Mouse (Mus musculus): ENCODE results near the gene Igsf9b. TPM values are rescaled to one million over a fixed set of nuclear protein-coding genes. Genes with fewer than 3 reads are reported as not detected.

Igsf9b gene
- polyA plus RNA-seq, 2 experiments, result 0.01 TPM

DNA sequence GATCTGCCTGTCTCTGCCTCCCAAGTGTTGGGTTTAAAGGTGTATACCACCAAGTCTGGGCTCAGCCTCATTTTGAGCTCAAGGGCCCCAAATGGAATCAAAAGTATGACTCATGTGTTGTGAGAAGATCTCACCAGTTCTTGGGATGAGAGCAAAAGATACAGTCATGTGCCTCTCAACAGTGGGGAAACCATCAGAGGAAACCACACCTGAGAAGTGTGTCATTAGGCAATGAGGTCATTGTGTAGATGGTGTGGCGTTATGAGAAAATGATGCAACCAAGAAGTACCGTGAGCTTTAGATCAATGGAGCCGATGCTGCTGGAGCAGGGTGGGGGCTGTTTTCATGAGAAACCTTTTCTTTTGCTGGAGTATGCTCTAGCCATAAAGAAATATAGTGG, 28.6 kb downstream of the Igsf9b start:
- no peaks in the 10 kb centered on the region for H3K9me3 ChIP-seq (ENCODE audit: control insufficient read depth, low read length)
- H3K4me2 ChIP-seq (ENCODE audit: low read depth), result no peak overlapping the region
- H3K27ac ChIP-seq, result no peak overlapping the region
- 65% methylated on average over 3 of the region's 3 CpGs for WGBS (ENCODE audit: insufficient replicate concordance)
- no peak overlapping the region for H3K9ac ChIP-seq (replicated peaks)
- DNase-seq (ENCODE audit: low read depth in 3 of 3, low spot score in 3 of 3), result no peak
- no peaks in the 10 kb centered on the region for H3K27me3 ChIP-seq (ENCODE audit: control insufficient read depth, insufficient read depth, low read length)
- no peak for ATAC-seq (ENCODE audit: insufficient read depth)
- no peaks in the 10 kb centered on the region for H3K36me3 ChIP-seq (replicated peaks; ENCODE audit: control insufficient read depth, insufficient read depth, low read depth)
- H3K4me3 ChIP-seq (ENCODE audit: insufficient read depth in 1 of 2, low read depth in 2 of 2, low read length in 2 of 2), result no peak overlapping the region
- no peaks in the 10 kb centered on the region for H3K4me1 ChIP-seq (replicated peaks; ENCODE audit: control insufficient read depth in 2 of 2, insufficient read depth in 2 of 2, low read length in 1 of 2)
- TF ChIP-seq EP300 (IDR thresholded peaks at IDR 0.05; ENCODE audit: low read depth) (no peak), CTCF (IDR thresholded peaks at IDR 0.05; ENCODE audit: low read depth) (no peak)

DNA sequence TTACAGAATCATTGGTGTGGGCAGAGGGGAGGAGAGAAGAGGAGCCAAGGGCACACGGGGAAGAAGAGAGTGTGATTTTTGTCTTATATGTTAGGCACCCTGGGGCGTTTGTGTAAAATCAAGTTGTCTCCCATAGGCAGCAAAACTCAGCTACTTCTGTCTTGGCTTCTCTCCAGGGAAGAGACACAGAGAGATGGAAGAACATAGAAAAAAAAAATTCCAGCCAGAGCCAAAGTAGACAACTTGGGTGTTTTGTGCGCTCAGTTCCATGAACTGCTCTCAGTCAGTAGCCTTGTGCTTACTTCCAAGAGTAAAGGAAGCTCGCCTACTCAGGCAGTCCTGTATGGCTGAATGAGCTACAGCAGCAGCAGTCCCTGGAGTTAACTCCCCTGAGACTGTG, 31.4 kb downstream of the Igsf9b start:
- ATAC-seq (ENCODE audit: insufficient read depth), result no peak
- no peak for DNase-seq (ENCODE audit: low read depth in 3 of 3, low spot score in 3 of 3)
- H3K4me2 ChIP-seq (ENCODE audit: low read depth), result no peak overlapping the region
- no peak for TF ChIP-seq CTCF (IDR thresholded peaks at IDR 0.05; ENCODE audit: low read depth)
- no peak for TF ChIP-seq EP300 (IDR thresholded peaks at IDR 0.05; ENCODE audit: low read depth)
- H3K36me3 ChIP-seq (replicated peaks; ENCODE audit: control insufficient read depth, insufficient read depth, low read depth), result no peaks in the 10 kb centered on the region
- no peak overlapping the region for H3K9ac ChIP-seq (replicated peaks)
- H3K9me3 ChIP-seq (ENCODE audit: control insufficient read depth, low read length), result no peaks in the 10 kb centered on the region
- no peaks in the 10 kb centered on the region for H3K4me1 ChIP-seq (replicated peaks; ENCODE audit: control insufficient read depth in 2 of 2, insufficient read depth in 2 of 2, low read length in 1 of 2)
- H3K27ac ChIP-seq, result no peak overlapping the region
- 57% methylated on average over 4 of the region's 4 CpGs for WGBS (ENCODE audit: insufficient replicate concordance)
- H3K27me3 ChIP-seq (ENCODE audit: control insufficient read depth, insufficient read depth, low read length), result no peaks in the 10 kb centered on the region
- no peak overlapping the region for H3K4me3 ChIP-seq (ENCODE audit: insufficient read depth in 1 of 2, low read depth in 2 of 2, low read length in 2 of 2)

DNA sequence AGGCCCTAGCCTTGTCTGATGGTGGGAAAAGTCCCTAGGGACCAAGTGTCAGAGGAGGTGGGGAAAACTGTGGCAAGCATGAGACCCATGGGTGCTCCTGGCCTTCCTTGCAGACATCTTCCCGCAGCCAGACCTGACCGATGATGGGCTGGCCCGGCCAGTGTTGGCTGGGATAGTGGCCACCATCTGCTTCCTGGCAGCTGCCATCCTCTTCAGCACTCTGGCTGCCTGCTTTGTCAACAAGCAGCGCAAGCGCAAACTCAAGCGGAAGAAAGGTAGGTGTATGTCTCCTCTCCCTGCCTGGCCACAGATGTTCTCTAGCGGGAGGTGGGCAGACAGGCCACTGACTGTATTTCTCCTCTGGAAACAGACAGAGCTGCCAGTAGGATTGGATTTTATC, 32.5 kb downstream of the Igsf9b start:
- no peaks in the 10 kb centered on the region for H3K9me3 ChIP-seq (ENCODE audit: control insufficient read depth, low read length)
- no peaks in the 10 kb centered on the region for H3K4me1 ChIP-seq (replicated peaks; ENCODE audit: control insufficient read depth in 2 of 2, insufficient read depth in 2 of 2, low read length in 1 of 2)
- TF ChIP-seq EP300 (IDR thresholded peaks at IDR 0.05; ENCODE audit: low read depth) (no peak), CTCF (IDR thresholded peaks at IDR 0.05; ENCODE audit: low read depth) (no peak)
- no peaks in the 10 kb centered on the region for H3K36me3 ChIP-seq (replicated peaks; ENCODE audit: control insufficient read depth, insufficient read depth, low read depth)
- no peak overlapping the region for H3K4me2 ChIP-seq (ENCODE audit: low read depth)
- no peak for ATAC-seq (ENCODE audit: insufficient read depth)
- WGBS (ENCODE audit: insufficient replicate concordance), result 84% methylated on average over 7 of the region's 7 CpGs
- H3K4me3 ChIP-seq (ENCODE audit: insufficient read depth in 1 of 2, low read depth in 2 of 2, low read length in 2 of 2), result no peak overlapping the region
- no peak overlapping the region for H3K9ac ChIP-seq (replicated peaks)
- no peak for DNase-seq (ENCODE audit: low read depth in 3 of 3, low spot score in 3 of 3)
- no peaks in the 10 kb centered on the region for H3K27me3 ChIP-seq (ENCODE audit: control insufficient read depth, insufficient read depth, low read length)
- H3K27ac ChIP-seq, result no peak overlapping the region

DNA sequence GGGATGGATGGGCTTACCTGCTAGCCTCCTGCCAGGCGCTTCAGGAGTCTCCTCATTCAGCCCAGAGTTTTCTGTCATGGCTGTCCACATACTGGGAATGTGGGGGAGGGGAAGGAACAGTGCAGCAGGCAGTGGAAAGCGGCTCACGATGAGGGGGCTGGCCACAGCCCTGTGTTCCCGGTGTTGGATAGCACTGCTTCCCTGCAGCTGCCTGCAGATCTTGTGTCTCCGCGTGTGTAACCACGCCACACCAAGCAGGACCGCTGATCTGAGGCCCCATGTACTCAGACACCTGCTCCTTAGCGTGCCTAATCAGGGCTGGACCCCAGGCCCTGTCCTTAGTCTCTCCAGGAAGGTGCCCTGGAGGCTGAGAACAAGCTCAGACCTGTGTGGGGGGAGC, 35.9 kb downstream of the Igsf9b start:
- TF ChIP-seq CTCF (IDR thresholded peaks at IDR 0.05; ENCODE audit: low read depth) (no peak), EP300 (IDR thresholded peaks at IDR 0.05; ENCODE audit: low read depth) (no peak)
- Histone ChIP-seq H3K9ac (replicated peaks) (no peak overlapping the region), H3K27me3 (ENCODE audit: control insufficient read depth, insufficient read depth, low read length) (no peaks in the 10 kb centered on the region), H3K9me3 (ENCODE audit: control insufficient read depth, low read length) (no peaks in the 10 kb centered on the region), H3K27ac (no peak overlapping the region), H3K4me3 (ENCODE audit: insufficient read depth in 1 of 2, low read depth in 2 of 2, low read length in 2 of 2) (no peak overlapping the region), H3K36me3 (replicated peaks; ENCODE audit: control insufficient read depth, insufficient read depth, low read depth) (no peaks in the 10 kb centered on the region), H3K4me1 (replicated peaks; ENCODE audit: control insufficient read depth in 2 of 2, insufficient read depth in 2 of 2, low read length in 1 of 2) (no peaks in the 10 kb centered on the region), H3K4me2 (ENCODE audit: low read depth) (no peak overlapping the region)
- no peak for DNase-seq (ENCODE audit: low read depth in 3 of 3, low spot score in 3 of 3)
- WGBS (ENCODE audit: insufficient replicate concordance), result 63% methylated on average over 9 of the region's 9 CpGs
- ATAC-seq (ENCODE audit: insufficient read depth), result no peak

DNA sequence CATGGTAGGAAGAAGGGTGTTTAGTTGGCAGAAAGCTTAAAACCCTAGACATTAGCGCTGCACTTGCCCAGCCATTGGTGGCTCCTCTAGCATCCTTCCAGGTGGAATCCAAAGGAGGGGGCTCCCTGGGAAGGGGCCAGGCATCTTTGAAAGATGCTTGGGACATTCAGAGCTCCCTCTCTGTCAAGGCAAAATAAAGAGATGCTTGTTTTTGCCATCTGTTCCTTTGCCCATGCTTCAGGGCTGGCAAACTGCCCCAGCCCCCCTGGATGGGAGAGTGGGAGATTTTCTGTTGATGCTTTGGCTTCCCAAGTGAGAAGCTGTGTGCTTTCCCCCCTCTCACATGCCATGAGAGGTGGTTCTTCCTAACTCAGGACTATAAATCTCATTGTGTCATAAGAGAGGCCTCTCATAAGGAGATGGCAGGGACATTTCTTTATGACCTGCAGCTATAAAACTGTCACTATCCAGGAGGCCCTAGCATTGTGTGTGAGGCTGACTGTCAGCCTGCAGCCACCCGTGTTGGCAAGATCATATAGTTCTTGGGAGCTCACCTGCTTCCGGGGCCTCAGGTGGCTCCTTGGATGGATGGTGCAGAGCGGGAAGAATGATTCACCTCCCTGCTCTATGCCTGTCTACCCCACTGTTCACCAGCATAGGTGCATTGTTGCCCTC, 38.1 kb downstream of the Igsf9b start:
- DNase-seq (ENCODE audit: low read depth in 3 of 3, low spot score in 3 of 3), result no peak
- ATAC-seq (ENCODE audit: insufficient read depth), result no peak
- Histone ChIP-seq H3K4me2 (ENCODE audit: low read depth) (no peak overlapping the region), H3K4me1 (replicated peaks; ENCODE audit: control insufficient read depth in 2 of 2, insufficient read depth in 2 of 2, low read length in 1 of 2) (no peaks in the 10 kb centered on the region), H3K4me3 (ENCODE audit: insufficient read depth in 1 of 2, low read depth in 2 of 2, low read length in 2 of 2) (no peak overlapping the region), H3K9ac (replicated peaks) (no peak overlapping the region), H3K27me3 (ENCODE audit: control insufficient read depth, insufficient read depth, low read length) (no peaks in the 10 kb centered on the region), H3K36me3 (replicated peaks; ENCODE audit: control insufficient read depth, insufficient read depth, low read depth) (no peaks in the 10 kb centered on the region), H3K27ac (no peak overlapping the region), H3K9me3 (ENCODE audit: control insufficient read depth, low read length) (no peaks in the 10 kb centered on the region)
- WGBS (ENCODE audit: insufficient replicate concordance), result 61% methylated on average over 4 of the region's 4 CpGs
- TF ChIP-seq EP300 (IDR thresholded peaks at IDR 0.05; ENCODE audit: low read depth) (no peak), CTCF (IDR thresholded peaks at IDR 0.05; ENCODE audit: low read depth) (no peak)
